Mouse (Mus musculus): ENCODE measurements at regions not wholly inside any gene's neighbourhood (a gene's known extent, or its start where the extent isn't known, plus 50 kb on each side); places are given as distances from the start of the nearest gene placed in this dataset.

DNA sequence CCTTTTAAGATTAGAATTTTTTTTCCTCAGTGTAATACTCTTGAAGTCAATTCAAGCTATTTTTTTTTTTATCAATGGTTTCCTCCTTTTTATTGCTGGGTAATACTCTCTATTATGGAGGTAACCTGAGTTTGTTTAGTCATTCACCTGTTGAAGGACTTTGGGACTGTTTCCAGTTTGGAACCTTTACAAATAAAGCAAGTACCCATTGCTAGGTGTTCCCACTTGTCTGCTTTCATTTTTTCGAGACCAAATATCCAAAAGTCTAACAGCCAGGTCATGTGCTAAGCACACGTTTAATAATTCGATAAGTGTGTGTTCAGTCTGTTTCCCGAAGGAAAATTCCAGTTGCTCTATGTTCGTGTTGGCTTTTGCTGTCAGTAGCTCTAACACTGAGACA lies 67.6 kb downstream of the Lsm3 start:
- TF ChIP-seq FLI1 (IDR thresholded peaks at IDR 0.05; ENCODE audit: low read length), result no peak
- TF ChIP-seq GATA1 (IDR thresholded peaks at IDR 0.05; ENCODE audit: borderline replicate concordance, low read length), result no peak
